In genomic region chr1:162946837-162947558, GRCm38 (mm10) we compare ENCODE assay signal across 15 mouse cellular contexts. TPM values are rescaled to one million over a fixed set of nuclear protein-coding genes. Genes with fewer than 3 reads are reported as not detected.
DNase-seq lines count a peak whose midpoint lies in the region; ATAC-seq lines count a peak whose summit lies in the region.
"Had no signal": no experiment of that assay in that cellular context is flagged by ENCODE, and none has a peak within 500 bp of the region (broad histone marks: within the 10 kb centered on the region; RNA-seq: fewer than 3 reads in every experiment).

No protein-coding gene starts in this region.

- H3K27ac ChIP-seq in hindbrain, embryonic 14.5 days: no peak overlapping the region
- H3K27ac ChIP-seq in hindbrain, embryonic 10.5 days: no peak overlapping the region
- H3K27ac ChIP-seq in embryonic facial prominence, embryonic 14.5 days (replicated peaks; ENCODE audit: low read depth, low read length): no peak overlapping the region
- no peak overlapping the region for H3K27ac ChIP-seq in intestine, embryonic 15.5 days
- H3K27ac ChIP-seq in neural tube, embryonic 13.5 days (replicated peaks): no peak overlapping the region
- H3K27ac ChIP-seq in liver, embryonic 11.5 days (ENCODE audit: low read depth, low read length): no peak overlapping the region
- H3K27ac ChIP-seq: layer of hippocampus, adult 2 months; liver, embryonic 14.5 days had no signal

- ATAC-seq in hindbrain, embryonic 14.5 days (ENCODE audit: low FRiP score): 0 out of 2 replicates have a peak, but pooled peaks have one; percentile 51
- peak; percentile 83; the same call in 1 of the 2 replicates for ATAC-seq in embryonic facial prominence, embryonic 14.5 days (ENCODE audit: low read depth)
- ATAC-seq in intestine, embryonic 15.5 days: peak; percentile 59
- 0 out of 2 replicates have a peak, but pooled peaks have one; percentile 47 for ATAC-seq in neural tube, embryonic 13.5 days (ENCODE audit: low read depth)
- ATAC-seq in liver, embryonic 11.5 days (replicated peaks; ENCODE audit: low FRiP score): no peak
- ATAC-seq: CD4-positive, CD25-positive, alpha-beta regulatory T cell, adult 4 months had no signal

- DNase-seq in hindbrain, embryonic 14.5 days (ENCODE audit: low spot score): no peak
- no peak for DNase-seq in hindbrain, embryonic 10.5 days (ENCODE audit: low spot score)
- DNase-seq in embryonic facial prominence, embryonic 14.5 days (ENCODE audit: low spot score): peak; percentile 54
- DNase-seq in cerebellum, adult 11-12 months: no peak
- no peak for DNase-seq in urinary bladder, postnatal 36 days (ENCODE audit: low spot score in 2 of 2)
- no peak for DNase-seq in liver, embryonic 11.5 days (ENCODE audit: low spot score)
- DNase-seq: cerebellum, adult 2 months; kidney, adult 9 months; lung, postnatal 10 days; right cerebral cortex, postnatal 4 days had no signal

- no peak overlapping the region for H3K4me2 ChIP-seq in hindbrain, embryonic 14.5 days (replicated peaks)
- no peak overlapping the region for H3K4me2 ChIP-seq in embryonic facial prominence, embryonic 14.5 days (ENCODE audit: low read depth, low read length)
- H3K4me2 ChIP-seq in intestine, embryonic 15.5 days (replicated peaks): no peak overlapping the region
- no peak overlapping the region for H3K4me2 ChIP-seq in neural tube, embryonic 13.5 days
- no peak overlapping the region for H3K4me2 ChIP-seq in liver, embryonic 11.5 days

- no peaks in the 10 kb centered on the region for H3K9me3 ChIP-seq in hindbrain, embryonic 14.5 days (ENCODE audit: control insufficient read depth, low read length)
- H3K9me3 ChIP-seq in hindbrain, embryonic 10.5 days: no peaks in the 10 kb centered on the region
- no peaks in the 10 kb centered on the region for H3K9me3 ChIP-seq in embryonic facial prominence, embryonic 14.5 days (ENCODE audit: control insufficient read depth, low read length)
- no peaks in the 10 kb centered on the region for H3K9me3 ChIP-seq in intestine, embryonic 15.5 days
- H3K9me3 ChIP-seq in neural tube, embryonic 13.5 days: no peaks in the 10 kb centered on the region
- H3K9me3 ChIP-seq in liver, embryonic 11.5 days (ENCODE audit: control insufficient read depth, low read length): no peaks in the 10 kb centered on the region

- no peaks in the 10 kb centered on the region for H3K36me3 ChIP-seq in hindbrain, embryonic 14.5 days (replicated peaks; ENCODE audit: control insufficient read depth, insufficient read depth)
- H3K36me3 ChIP-seq in hindbrain, embryonic 10.5 days: no peaks in the 10 kb centered on the region
- no peaks in the 10 kb centered on the region for H3K36me3 ChIP-seq in embryonic facial prominence, embryonic 14.5 days (ENCODE audit: control insufficient read depth, insufficient read depth, low read length)
- no peaks in the 10 kb centered on the region for H3K36me3 ChIP-seq in intestine, embryonic 15.5 days
- H3K36me3 ChIP-seq in neural tube, embryonic 13.5 days: no peaks in the 10 kb centered on the region
- H3K36me3 ChIP-seq in liver, embryonic 11.5 days (ENCODE audit: control insufficient read depth, insufficient read depth, low read length): no peaks in the 10 kb centered on the region

- H3K4me1 ChIP-seq in hindbrain, embryonic 14.5 days (replicated peaks; ENCODE audit: control insufficient read depth, insufficient read depth, low read length): no peaks in the 10 kb centered on the region
- 0 out of 2 replicates have a peak, but pooled peaks cover 8% of the 10 kb centered on the region for H3K4me1 ChIP-seq in hindbrain, embryonic 10.5 days (replicated peaks)
- 0 out of 2 replicates have a peak, but pooled peaks cover 8% of the 10 kb centered on the region for H3K4me1 ChIP-seq in embryonic facial prominence, embryonic 14.5 days (ENCODE audit: control insufficient read depth, insufficient read depth, low read length)
- no peaks in the 10 kb centered on the region for H3K4me1 ChIP-seq in intestine, embryonic 15.5 days (replicated peaks)
- H3K4me1 ChIP-seq in neural tube, embryonic 13.5 days (replicated peaks): peaks cover 11% of the 10 kb centered on the region
- H3K4me1 ChIP-seq in liver, embryonic 11.5 days (replicated peaks; ENCODE audit: control insufficient read depth, insufficient read depth, low read length): no peaks in the 10 kb centered on the region

- no peaks in the 10 kb centered on the region for H3K27me3 ChIP-seq in hindbrain, embryonic 14.5 days (ENCODE audit: control insufficient read depth, insufficient read depth, low read length)
- no peaks in the 10 kb centered on the region for H3K27me3 ChIP-seq in hindbrain, embryonic 10.5 days (ENCODE audit: insufficient read depth, poor library complexity, severe bottlenecking)
- H3K27me3 ChIP-seq in embryonic facial prominence, embryonic 14.5 days (replicated peaks; ENCODE audit: control insufficient read depth, insufficient read depth, low read length): no peaks in the 10 kb centered on the region
- no peaks in the 10 kb centered on the region for H3K27me3 ChIP-seq in intestine, embryonic 15.5 days (replicated peaks)
- no peaks in the 10 kb centered on the region for H3K27me3 ChIP-seq in neural tube, embryonic 13.5 days
- no peaks in the 10 kb centered on the region for H3K27me3 ChIP-seq in liver, embryonic 11.5 days (replicated peaks; ENCODE audit: control insufficient read depth, insufficient read depth, low read length)

- 65% methylated on average over 4 of the region's 4 CpGs for WGBS in hindbrain, embryonic 14.5 days
- 78% methylated on average over 4 of the region's 4 CpGs for WGBS in hindbrain, embryonic 10.5 days
- 43% methylated on average over 4 of the region's 4 CpGs for WGBS in embryonic facial prominence, embryonic 14.5 days
- whole genome bisulfite sequencing in intestine, embryonic 15.5 days: 67% methylated on average over 4 of the region's 4 CpGs
- 60% methylated on average over 4 of the region's 4 CpGs for WGBS in neural tube, embryonic 13.5 days
- 82% methylated on average over 4 of the region's 4 CpGs for WGBS in liver, embryonic 11.5 days

- no peak overlapping the region for H3K9ac ChIP-seq in hindbrain, embryonic 14.5 days
- H3K9ac ChIP-seq in embryonic facial prominence, embryonic 14.5 days (ENCODE audit: low read depth, low read length): no peak overlapping the region
- no peak overlapping the region for H3K9ac ChIP-seq in intestine, embryonic 15.5 days
- no peak overlapping the region for H3K9ac ChIP-seq in neural tube, embryonic 13.5 days
- no peak overlapping the region for H3K9ac ChIP-seq in liver, embryonic 11.5 days (ENCODE audit: low read depth, low read length)
- H3K9ac ChIP-seq: liver, embryonic 14.5 days had no signal

- no peak overlapping the region for H3K4me3 ChIP-seq in hindbrain, embryonic 14.5 days (replicated peaks; ENCODE audit: low read length)
- no peak overlapping the region for H3K4me3 ChIP-seq in hindbrain, embryonic 10.5 days
- H3K4me3 ChIP-seq in embryonic facial prominence, embryonic 14.5 days (ENCODE audit: low read depth, low read length): no peak overlapping the region
- H3K4me3 ChIP-seq in intestine, embryonic 15.5 days (replicated peaks): no peak overlapping the region
- no peak overlapping the region for H3K4me3 ChIP-seq in neural tube, embryonic 13.5 days
- H3K4me3 ChIP-seq in liver, embryonic 11.5 days (ENCODE audit: low read depth, low read length): no peak overlapping the region
- H3K4me3 ChIP-seq: layer of hippocampus, adult 2 months had no signal

RNA-seq across cellular contexts. Expression of gene Fmo6, which starts 9.7 kb away (rescaled TPM):
- polyA plus RNA-seq in hindbrain, embryonic 14.5 days (2014; fragmentation: Nextera tagmentation; extraction: Ambion mirVana): not detected in 2 replicates
- not detected in 2 replicates for polyA plus RNA-seq in hindbrain, embryonic 10.5 days (2016; fragmentation: Nextera tagmentation; extraction: Ambion mirVana)
- 3.1 and 4.0 TPM in 2 replicates for polyA plus RNA-seq in embryonic facial prominence, embryonic 14.5 days (2014; fragmentation: Nextera tagmentation; extraction: Ambion mirVana)
- not detected in 2 replicates for polyA plus RNA-seq in intestine, embryonic 15.5 days (2015; fragmentation: Nextera tagmentation; extraction: Ambion mirVana)
- polyA plus RNA-seq in neural tube, embryonic 13.5 days (2015; fragmentation: Nextera tagmentation; extraction: Ambion mirVana): not detected in 2 replicates
- not detected in 2 replicates for polyA plus RNA-seq in liver, embryonic 11.5 days (2014; fragmentation: Nextera tagmentation; extraction: Ambion mirVana)
- polyA plus RNA-seq: CD4-positive, CD25-positive, alpha-beta regulatory T cell, adult 4 months; cerebellum, adult 2 months; liver, embryonic 14.5 days had no signal

RNA-seq across cellular contexts. Expression of gene Fmo3, which starts 37.3 kb away (rescaled TPM):
- not detected in 2 replicates for polyA plus RNA-seq in hindbrain, embryonic 14.5 days (2014; fragmentation: Nextera tagmentation; extraction: Ambion mirVana)
- not detected in 2 replicates for polyA plus RNA-seq in hindbrain, embryonic 10.5 days (2016; fragmentation: Nextera tagmentation; extraction: Ambion mirVana)
- not detected in 2 replicates for polyA plus RNA-seq in embryonic facial prominence, embryonic 14.5 days (2014; fragmentation: Nextera tagmentation; extraction: Ambion mirVana)
- polyA plus RNA-seq in intestine, embryonic 15.5 days (2015; fragmentation: Nextera tagmentation; extraction: Ambion mirVana): not detected in 2 replicates
- not detected in 2 replicates for polyA plus RNA-seq in neural tube, embryonic 13.5 days (2015; fragmentation: Nextera tagmentation; extraction: Ambion mirVana)
- polyA plus RNA-seq in liver, embryonic 11.5 days (2014; fragmentation: Nextera tagmentation; extraction: Ambion mirVana): not detected in 2 replicates
- polyA plus RNA-seq: CD4-positive, CD25-positive, alpha-beta regulatory T cell, adult 4 months; cerebellum, adult 2 months; liver, embryonic 14.5 days had no signal

RNA-seq across cellular contexts. Expression of gene Fmo2, which starts 48.5 kb away (rescaled TPM):
- polyA plus RNA-seq in hindbrain, embryonic 14.5 days (2014; fragmentation: Nextera tagmentation; extraction: Ambion mirVana): 0.12 and 0.26 TPM in 2 replicates
- not detected in 2 replicates for polyA plus RNA-seq in hindbrain, embryonic 10.5 days (2016; fragmentation: Nextera tagmentation; extraction: Ambion mirVana)
- polyA plus RNA-seq in embryonic facial prominence, embryonic 14.5 days (2014; fragmentation: Nextera tagmentation; extraction: Ambion mirVana): 3.5 and 5.2 TPM in 2 replicates
- polyA plus RNA-seq in intestine, embryonic 15.5 days (2015; fragmentation: Nextera tagmentation; extraction: Ambion mirVana): 2.5 and 2.9 TPM in 2 replicates
- 0.91 and 2.2 TPM in 2 replicates for polyA plus RNA-seq in neural tube, embryonic 13.5 days (2015; fragmentation: Nextera tagmentation; extraction: Ambion mirVana)
- polyA plus RNA-seq in liver, embryonic 11.5 days (2014; fragmentation: Nextera tagmentation; extraction: Ambion mirVana): not detected in 2 replicates
- polyA plus RNA-seq: CD4-positive, CD25-positive, alpha-beta regulatory T cell, adult 4 months had no signal
